Mouse (Mus musculus) megakaryocyte, adult 5-6 weeks (primary cell): ENCODE results near the gene Gm5431. TPM values are rescaled to one million over a fixed set of nuclear protein-coding genes. Genes with fewer than 3 reads are reported as not detected.

Source experiments
- ATAC-seq: 2 replicates; pipeline ENCODE4 v1.8.0; 2016; ENCODE audit warnings: mild to moderate bottlenecking, inconsistent platforms; ENCODE audit not compliant: poor library complexity, severe bottlenecking
- total RNA-seq, 2 experiments: library from RNA; stranded (forward) in 1 of 2; stranded (reverse) in 1 of 2; fragments of 153-499, 151-499 nt in 1 of 2; fragments of 221-1000, 200-1000 nt in 1 of 2; gene quantifications; 2 replicates each; pipeline versions ENCODE4 v1.2.3 to v1.2.4; 2015 to 2017

Gene Gm5431
- total RNA-seq, 2 experiments from 2014 or later: 12.0 to 15.9 TPM

DNA sequence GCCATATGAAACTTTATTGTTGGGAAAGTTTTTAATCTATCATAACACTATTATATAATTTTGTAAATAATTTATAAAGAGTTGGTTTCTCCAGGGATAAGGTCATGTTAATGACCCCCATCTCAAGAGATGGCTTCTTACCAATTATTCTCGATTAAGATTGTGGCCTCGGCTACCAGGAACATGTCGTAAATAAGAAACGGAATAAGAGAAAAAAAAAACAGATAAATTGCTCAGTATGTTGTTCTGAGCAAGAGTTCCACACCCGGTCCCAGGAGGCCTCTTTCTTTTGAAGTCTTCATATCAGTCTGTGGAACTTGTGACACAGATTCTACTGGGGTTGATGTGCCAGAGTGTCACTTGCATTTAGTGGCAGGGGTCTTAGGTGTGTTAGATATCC lies 60.8 kb downstream of the Gm5431 start:
- no peak for ATAC-seq

DNA sequence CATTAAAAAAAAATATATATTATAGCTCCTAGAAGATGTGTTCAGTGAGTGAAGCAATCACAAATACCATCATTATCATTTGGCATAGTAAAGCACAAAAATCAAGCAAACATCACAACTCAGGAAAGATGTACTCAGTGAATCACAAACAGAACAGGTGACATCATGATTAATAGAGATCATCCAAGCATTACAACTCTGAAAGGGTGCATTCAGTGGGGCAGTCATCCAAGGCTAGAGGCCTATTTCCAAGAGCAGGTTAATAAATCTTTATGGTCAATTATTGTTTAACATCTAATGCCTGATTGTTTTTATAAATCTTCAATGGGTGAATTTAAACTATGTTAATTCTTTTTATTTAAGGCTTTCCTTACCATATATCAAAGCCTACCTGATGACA lies 61.2 kb downstream of the Gm5431 start:
- ATAC-seq: no peak

DNA sequence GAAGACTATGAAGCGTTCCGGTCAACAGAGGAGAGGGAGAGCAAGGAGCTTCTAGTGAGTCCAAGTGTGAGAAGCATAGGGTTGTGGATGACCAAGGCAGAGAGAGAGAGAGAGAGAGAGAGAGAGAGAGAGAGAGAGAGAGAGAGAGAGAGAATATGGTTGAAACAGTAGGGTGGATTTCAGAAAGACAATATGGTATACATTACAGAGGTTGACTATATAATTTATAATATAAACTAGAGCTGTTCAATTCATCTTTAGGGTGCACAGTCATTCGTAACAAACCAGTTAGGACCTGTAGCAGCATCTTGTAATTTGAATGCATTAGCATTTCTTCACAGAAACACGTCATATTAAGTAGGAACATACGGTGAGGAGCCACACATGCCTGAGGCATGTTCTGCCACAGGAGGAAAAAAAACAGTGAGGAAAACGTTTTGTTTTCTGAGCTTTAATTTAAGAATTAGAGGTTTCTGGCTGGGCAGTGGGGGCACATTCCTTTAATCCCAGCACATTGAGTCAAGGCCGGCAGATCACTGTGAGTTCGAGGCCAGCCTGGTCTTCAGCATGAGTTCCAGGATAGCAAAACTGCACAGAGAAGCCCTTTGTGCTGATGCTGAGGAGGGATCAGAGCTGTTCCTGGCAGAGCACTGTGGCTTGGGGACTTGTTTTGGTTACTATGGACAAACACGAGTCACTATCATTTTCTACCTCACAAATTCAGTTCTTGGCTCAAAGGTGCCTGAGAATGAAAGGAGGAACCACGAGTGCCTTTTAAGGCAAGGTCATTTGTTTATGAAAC lies 62.9 kb downstream of the Gm5431 start:
- ATAC-seq: no peak

DNA sequence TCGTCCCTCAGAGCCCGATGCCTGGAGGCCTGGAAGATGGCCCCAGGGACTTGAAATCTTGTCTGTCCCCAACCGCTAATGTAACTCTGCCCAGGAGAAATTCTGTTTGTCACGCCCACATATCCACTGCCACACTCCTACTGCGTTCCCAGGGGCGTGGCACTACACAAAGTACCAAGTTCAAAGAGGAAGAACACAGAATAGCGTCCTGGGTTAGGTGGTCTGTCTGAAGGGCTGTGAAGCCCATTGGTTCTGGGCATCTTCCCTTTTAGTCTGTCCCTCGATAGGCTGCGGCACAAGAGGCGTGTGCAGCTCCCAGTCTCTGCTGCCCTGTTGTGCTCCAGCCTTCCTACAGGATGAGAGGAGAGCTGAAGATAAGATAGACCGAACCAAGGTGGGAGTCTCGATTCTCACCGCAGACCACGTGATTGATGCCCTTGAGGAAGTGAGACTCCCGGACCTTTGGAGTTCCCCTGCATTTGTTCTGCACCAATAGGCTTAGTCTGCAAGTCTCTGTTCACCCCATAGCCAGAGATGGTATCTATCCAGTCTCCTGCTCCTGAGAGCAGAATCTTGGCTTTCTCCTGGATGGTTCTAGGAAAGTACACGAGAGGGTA lies 63.7 kb downstream of the Gm5431 start:
- peak; percentile 50 for ATAC-seq

Other genes starting within 250 kb of the Gm5431 start
- gene Rack1, start 101.9 kb downstream of the Gm5431 start, total RNA-seq (2015): 1,656 and 1,714 TPM in 2 replicates
- gene Rack1, start 101.9 kb downstream of the Gm5431 start, total RNA-seq (2017): 910 and 1,013 TPM in 2 replicates
- 11.8 and 13.6 TPM in 2 replicates for gene Trim41, start 84.9 kb downstream of the Gm5431 start, total RNA-seq (2015)
- 39.2 and 43.7 TPM in 2 replicates for gene Trim41, start 84.9 kb downstream of the Gm5431 start, total RNA-seq (2017)
- 0.51 and 0.68 TPM in 2 replicates for gene Trim7, start 76.1 kb downstream of the Gm5431 start, total RNA-seq (2015)
- 0.18 and 0.57 TPM in 2 replicates for gene Trim7, start 76.1 kb downstream of the Gm5431 start, total RNA-seq (2017)
- gene Gm12184, start 75.6 kb downstream of the Gm5431 start, total RNA-seq (2015): 6.1 and 8.5 TPM in 2 replicates
- 4.6 and 12.1 TPM in 2 replicates for gene Gm12184, start 75.6 kb downstream of the Gm5431 start, total RNA-seq (2017)
- 59.0 and 67.2 TPM in 2 replicates for gene Irgm1, start 30.5 kb downstream of the Gm5431 start, total RNA-seq (2015)
- gene Irgm1, start 30.5 kb downstream of the Gm5431 start, total RNA-seq (2017): 54.1 and 62.0 TPM in 2 replicates
- gene Psme2b, start 44.0 kb upstream of the Gm5431 start, total RNA-seq (2015): 78.1 and 81.3 TPM in 2 replicates
- 47.3 and 50.2 TPM in 2 replicates for gene Psme2b, start 44.0 kb upstream of the Gm5431 start, total RNA-seq (2017)
- gene Olfr56, start 76.7 kb upstream of the Gm5431 start, total RNA-seq (2015): 0.31 and 0.57 TPM in 2 replicates
- 0.55 and 0.61 TPM in 2 replicates for gene Olfr56, start 76.7 kb upstream of the Gm5431 start, total RNA-seq (2017)
- 81.9 and 87.8 TPM in 2 replicates for gene 9930111J21Rik1, start 77.2 kb upstream of the Gm5431 start, total RNA-seq (2015)
- gene 9930111J21Rik1, start 77.2 kb upstream of the Gm5431 start, total RNA-seq (2017): 57.0 and 58.4 TPM in 2 replicates
- gene Gm12185, start 90.0 kb upstream of the Gm5431 start, total RNA-seq (2015): 0.22 and 0.27 TPM in 2 replicates
- gene Gm12185, start 90.0 kb upstream of the Gm5431 start, total RNA-seq (2017): 0.11 and 5.7 TPM in 2 replicates
- 2.0 and 3.2 TPM in 2 replicates for gene Tgtp1, start 92.0 kb upstream of the Gm5431 start, total RNA-seq (2015)
- gene Tgtp1, start 92.0 kb upstream of the Gm5431 start, total RNA-seq (2017): 1.5 and 10.8 TPM in 2 replicates
- 180 and 184 TPM in 2 replicates for gene 9930111J21Rik2, start 149.0 kb upstream of the Gm5431 start, total RNA-seq (2015)
- gene 9930111J21Rik2, start 149.0 kb upstream of the Gm5431 start, total RNA-seq (2017): 161 and 172 TPM in 2 replicates
- 12.4 and 17.6 TPM in 2 replicates for gene Tgtp2, start 162.0 kb upstream of the Gm5431 start, total RNA-seq (2015)
- gene Tgtp2, start 162.0 kb upstream of the Gm5431 start, total RNA-seq (2017): 30.2 and 39.3 TPM in 2 replicates
- gene Ifi47, start 174.4 kb upstream of the Gm5431 start, total RNA-seq (2015): 92.4 and 108 TPM in 2 replicates
- gene Ifi47, start 174.4 kb upstream of the Gm5431 start, total RNA-seq (2017): 39.4 and 46.3 TPM in 2 replicates
- gene Olfr1396, start 212.7 kb upstream of the Gm5431 start, total RNA-seq (2015): not detected in 2 replicates
- gene Olfr1396, start 212.7 kb upstream of the Gm5431 start, total RNA-seq (2017): not detected in 2 replicates
- gene Olfr1395, start 240.1 kb upstream of the Gm5431 start, total RNA-seq (2015): not detected in 2 replicates
- gene Olfr1395, start 240.1 kb upstream of the Gm5431 start, total RNA-seq (2017): not detected in 2 replicates